Mouse (Mus musculus): ENCODE measurements around the gene Thoc6.

DNA sequence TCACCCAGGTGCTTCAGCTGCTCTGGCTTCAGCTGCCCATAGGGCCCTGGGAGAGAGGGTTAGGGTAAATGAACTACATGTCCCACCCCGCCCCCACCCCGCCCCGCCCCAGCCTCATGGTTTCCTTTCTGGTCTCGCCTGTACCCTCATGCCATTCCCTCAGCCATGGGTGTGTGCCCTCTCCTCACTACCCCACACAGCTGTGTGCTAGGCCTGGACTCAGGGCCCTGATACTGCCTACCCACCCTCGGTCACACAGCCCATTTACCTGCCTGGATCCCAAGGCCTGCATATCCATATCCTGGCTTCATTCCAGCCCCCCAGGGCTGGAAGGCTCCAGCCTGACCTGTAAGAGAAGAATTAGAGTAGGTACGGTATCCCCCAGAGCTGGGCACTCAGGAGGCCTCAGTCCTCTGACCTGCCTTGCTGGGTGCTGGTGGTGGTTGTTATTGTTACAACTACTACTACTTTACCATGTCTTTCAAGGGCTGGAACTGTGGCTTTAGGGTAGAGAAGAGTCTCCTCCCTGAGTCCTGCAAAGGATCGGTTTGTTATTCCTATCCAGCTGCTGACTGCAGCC is 31.9 kb upstream of the Thoc6 start:
- TF ChIP-seq CTCF (IDR thresholded peaks at IDR 0.05; ENCODE audit: low read depth): no peak
- TF ChIP-seq EP300 (IDR thresholded peaks at IDR 0.05; ENCODE audit: low read depth): no peak

All from liver, postnatal 0 days (tissue).